Mouse (Mus musculus) kidney, adult 2 months (tissue): ENCODE data around the gene Ndc1.

ENCODE experiments used
- CTCF ChIP-seq: fragments of 200-500 bp; conservative IDR thresholded peaks from 2 replicates; pipeline ENCODE4 v1.5.1; 2011; ENCODE audit warnings: low read depth, mild to moderate bottlenecking, control low read depth, low read length, moderate library complexity, mixed read lengths; ENCODE audit not compliant: insufficient read depth, insufficient read length
- POLR2A ChIP-seq: fragments of 200-500 bp; IDR thresholded peaks from one replicate; pipeline ENCODE4 v1.6.1; 2011; ENCODE audit warnings: low read depth, low read length, control low read depth

GRCm38 (mm10) chr4:107337455-107337854 is 30.1 kb upstream of the Ndc1 start:
- TF ChIP-seq CTCF (no peak), POLR2A (no peak)
